Mouse (Mus musculus): Measurements from ENCODE around the gene Olfr376. TPM values are rescaled to one million over a fixed set of nuclear protein-coding genes. Genes with fewer than 3 reads are reported as not detected.

The Olfr376 gene
- not detected for total RNA-seq (2021)
- long read RNA-seq, experiment 1 = 0 reads
- long read RNA-seq, experiment 2 = 0 reads

DNA sequence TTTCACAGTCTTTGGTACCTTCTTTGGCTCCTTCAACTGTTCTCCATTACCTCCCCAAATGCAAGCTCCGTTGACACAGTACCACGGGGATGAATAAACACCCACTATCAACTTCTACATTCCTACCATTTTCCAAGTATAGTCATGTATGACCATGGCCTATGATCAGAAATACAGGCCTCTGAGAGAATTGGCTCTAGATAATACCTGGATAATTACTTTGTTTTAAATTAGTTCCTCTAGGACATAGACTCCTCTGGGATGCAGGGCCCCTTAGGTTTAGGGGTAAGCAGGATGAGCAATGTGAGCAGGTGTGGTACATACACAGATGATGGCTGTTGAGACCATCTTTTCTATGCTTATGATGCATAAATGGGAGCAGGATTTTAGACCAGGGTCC lies at the start of gene Olfr376:
Gene Olfr376, plus strand, starts transcription at position 301 of the 400 bp plus-strand sequence.
- DNase-seq = no peak

DNA sequence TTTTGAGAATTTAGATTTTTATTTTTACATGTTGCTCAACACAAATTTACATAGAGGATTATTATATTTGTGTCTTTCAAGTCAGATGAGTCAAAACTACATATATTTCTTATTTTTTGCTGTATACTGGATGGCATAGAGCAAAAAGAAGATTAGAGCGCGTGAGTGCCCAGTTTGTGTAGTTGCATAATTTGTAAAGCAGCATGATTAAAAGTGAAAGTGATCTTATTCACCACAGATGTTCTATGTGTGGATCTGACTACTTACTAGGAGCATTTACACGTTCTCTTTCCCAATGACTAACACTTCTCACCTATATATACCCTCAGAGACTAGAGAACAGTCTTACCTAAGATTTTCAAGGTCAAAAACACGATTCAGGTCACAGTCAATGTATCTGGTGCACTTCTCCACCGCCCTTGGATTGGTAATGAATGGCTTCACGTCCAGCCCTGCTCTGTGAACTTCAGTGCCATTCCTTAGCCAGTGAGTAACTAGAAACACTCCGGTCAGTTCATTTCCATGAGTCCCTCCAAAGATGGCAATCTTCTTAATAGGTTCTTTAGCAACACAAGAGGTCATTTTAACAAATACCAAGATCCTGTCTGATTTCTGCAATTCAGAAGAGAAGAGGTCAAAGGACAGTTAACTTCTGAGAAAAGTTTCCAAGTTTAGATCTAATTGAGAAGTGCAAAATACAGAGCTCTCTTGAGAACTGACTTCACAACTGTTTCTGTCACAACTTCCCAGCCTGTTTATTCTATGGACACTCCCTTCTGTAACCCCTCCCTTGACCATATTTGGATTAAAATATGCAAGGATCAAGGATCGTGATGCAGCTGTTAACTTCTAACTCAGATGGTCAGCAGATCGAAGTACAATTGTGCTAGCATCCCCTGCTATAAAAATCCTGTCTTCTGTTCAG lies 46.9 kb upstream of the Olfr376 start:
- DNase-seq = no peak

DNA sequence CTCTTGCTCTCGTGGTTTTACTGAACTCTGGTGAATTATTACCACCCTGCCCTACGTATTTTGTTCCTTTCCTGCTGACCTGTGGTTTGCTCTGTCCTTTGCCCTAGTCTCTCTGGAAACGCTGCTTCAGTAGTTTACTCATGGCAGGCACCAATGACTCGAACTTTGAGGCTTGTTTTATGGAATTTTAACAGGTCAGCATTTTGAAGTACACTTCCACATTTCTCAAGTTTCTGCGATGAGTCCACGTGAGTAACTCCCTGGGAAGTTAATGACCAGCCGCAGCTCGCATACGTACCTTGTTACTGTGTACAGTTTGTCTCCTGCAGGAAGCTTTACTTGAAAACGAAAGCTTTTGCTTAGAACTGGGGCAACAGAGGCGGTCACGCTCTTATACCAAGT lies 44.6 kb upstream of the Olfr376 start:
- DNase-seq = no peak

- DNase-seq = no peak
These were observed 43.7 kb upstream of the Olfr376 start for GRCm38 (mm10) chr11:73327361-73327760.

GRCm38 (mm10) chr11:73329442-73329841 lies 41.6 kb upstream of the Olfr376 start, which contains the start of the genes Aspa, Gm49340 and Spata22:
Gene Aspa, minus strand, starts transcription at chr11:73329596.
Gene Gm49340, plus strand, starts transcription at chr11:73329741.
Gene Spata22, plus strand, starts transcription at chr11:73329741.
- DNase-seq = no peak

DNA sequence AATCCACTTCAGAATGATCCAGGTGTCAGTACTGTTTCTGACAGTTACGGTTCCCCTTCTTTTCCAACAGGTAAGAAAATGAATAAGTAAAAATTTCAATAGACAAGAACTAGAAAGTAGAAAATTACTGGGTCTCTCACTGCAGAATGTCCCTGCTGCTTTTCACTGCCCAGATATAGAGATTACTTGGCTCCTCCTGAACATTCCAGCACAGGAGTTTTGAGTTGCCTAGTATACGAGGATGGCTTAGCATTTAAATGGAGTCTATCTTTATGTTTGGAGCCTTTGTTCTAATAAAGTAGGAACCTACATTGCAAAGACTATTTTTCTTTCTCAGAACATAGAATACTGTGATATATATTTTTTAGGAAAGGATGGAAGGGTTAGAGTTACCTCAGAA lies 37.7 kb upstream of the Olfr376 start:
- DNase-seq = no peak

- DNase-seq = no peak
These were observed 34.1 kb upstream of the Olfr376 start for GRCm38 (mm10) chr11:73336919-73337318.

DNA sequence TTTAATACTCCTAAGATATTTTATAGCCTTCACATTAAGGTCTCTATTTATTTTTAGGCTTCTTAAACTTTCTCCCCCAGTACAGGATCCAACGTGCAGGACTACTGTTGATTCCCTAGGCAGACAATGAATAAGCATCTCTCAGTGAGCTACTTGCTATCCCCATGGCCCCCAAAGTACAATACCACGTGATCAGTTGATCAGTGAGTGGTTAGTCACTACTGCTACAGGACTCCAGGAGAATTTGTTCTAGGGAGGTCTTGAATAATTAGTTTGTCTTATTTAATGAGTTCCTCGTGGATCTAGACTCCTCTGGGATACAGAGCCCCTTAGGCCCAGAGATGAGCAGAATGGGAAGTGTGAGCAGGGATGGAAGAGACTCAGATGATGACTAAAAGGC lies 20.6 kb upstream of the Olfr376 start, which contains the start of gene Olfr20:
Gene Olfr20, plus strand, starts transcription at position 301 of the 400 bp plus-strand sequence.
- DNase-seq = no peak

DNA sequence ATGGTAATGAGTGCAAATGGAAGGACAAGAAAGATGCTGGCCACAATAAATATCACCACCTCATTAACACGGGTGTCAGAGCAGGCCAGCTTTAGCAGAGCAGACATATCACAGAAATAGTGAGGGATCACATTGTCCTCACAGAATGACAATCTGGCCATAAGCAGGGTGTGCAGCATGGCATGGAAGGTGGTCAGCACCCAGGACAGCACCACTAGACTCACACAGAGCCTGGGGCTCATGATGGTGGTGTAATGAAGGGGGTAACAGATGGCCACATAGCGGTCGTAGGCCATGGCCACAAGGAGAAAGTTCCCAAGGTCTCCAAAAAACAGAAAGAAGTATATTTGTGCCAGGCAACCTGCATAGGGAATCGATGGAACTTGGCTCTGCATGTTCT lies 24.3 kb downstream of the Olfr376 start:
- DNase-seq = no peak

- no peak for DNase-seq
These were observed 28.5 kb downstream of the Olfr376 start, which contains the start of gene Olfr1 for GRCm38 (mm10) chr11:73399514-73399913. Gene Olfr1, minus strand, starts transcription at chr11:73399614.

Other genes starting within 250 kb of the Olfr376 start
- under 1 TPM; 0.10 to 0.38 TPM for gene Haspin, start 233.0 kb upstream of the Olfr376 start, total RNA-seq (2021)
- gene P2rx5, start 210.8 kb upstream of the Olfr376 start, total RNA-seq (2021) = 1 to 10 TPM; 8.7 to 9.7 TPM
- gene Emc6, start 194.2 kb upstream of the Olfr376 start, total RNA-seq (2021) = 10 to 100 TPM; 77.8 to 87.8 TPM
- gene Tax1bp3, start 194.2 kb upstream of the Olfr376 start, total RNA-seq (2021) = 10 to 100 TPM; 10.1 to 15.2 TPM
- 1 to 10 TPM; 5.6 to 7.4 TPM for gene Ctns, start 172.2 kb upstream of the Olfr376 start, total RNA-seq (2021)
- 1 to 10 TPM in 1 of 2 experiments, under 1 TPM in 1; 0.59 to 1.0 TPM for gene Shpk, start 171.8 kb upstream of the Olfr376 start, total RNA-seq (2021)
- under 1 TPM in 1 of 2 experiments, not detected in 1; 0.21 TPM for gene Trpv1, start 137.0 kb upstream of the Olfr376 start, total RNA-seq (2021)
- under 1 TPM in 1 of 2 experiments, not detected in 1; 0.05 TPM for gene Trpv3, start 103.9 kb upstream of the Olfr376 start, total RNA-seq (2021)
- gene Aspa, start 41.6 kb upstream of the Olfr376 start, total RNA-seq (2021) = 1 to 10 TPM; 1.8 to 4.8 TPM
- gene Gm49340, start 41.5 kb upstream of the Olfr376 start, total RNA-seq (2021) = not detected
- gene Spata22, start 41.5 kb upstream of the Olfr376 start, total RNA-seq (2021) = not detected
- not detected for gene Olfr20, start 20.5 kb upstream of the Olfr376 start, total RNA-seq (2021)
- gene Olfr1, start 28.4 kb downstream of the Olfr376 start, total RNA-seq (2021) = not detected
- gene Olfr378, start 57.2 kb downstream of the Olfr376 start, total RNA-seq (2021) = not detected
- gene Olfr380, start 86.3 kb downstream of the Olfr376 start, total RNA-seq (2021) = not detected
- not detected for gene Olfr381, start 120.4 kb downstream of the Olfr376 start, total RNA-seq (2021)
- gene Olfr382, start 146.0 kb downstream of the Olfr376 start, total RNA-seq (2021) = not detected
- not detected for gene Olfr385, start 221.8 kb downstream of the Olfr376 start, total RNA-seq (2021)
- not detected for gene Olfr384, start 227.3 kb downstream of the Olfr376 start, total RNA-seq (2021)

Data from gastrocnemius, postnatal 25 days (tissue).